Mouse (Mus musculus): ENCODE measurements around the gene Dpp8.
"Not testable (repeated sequence)": the region's sequence is repeated elsewhere in the genome, so short reads cannot be mapped to it uniquely, and the experiment has no call there.

The Dpp8 gene

DNA sequence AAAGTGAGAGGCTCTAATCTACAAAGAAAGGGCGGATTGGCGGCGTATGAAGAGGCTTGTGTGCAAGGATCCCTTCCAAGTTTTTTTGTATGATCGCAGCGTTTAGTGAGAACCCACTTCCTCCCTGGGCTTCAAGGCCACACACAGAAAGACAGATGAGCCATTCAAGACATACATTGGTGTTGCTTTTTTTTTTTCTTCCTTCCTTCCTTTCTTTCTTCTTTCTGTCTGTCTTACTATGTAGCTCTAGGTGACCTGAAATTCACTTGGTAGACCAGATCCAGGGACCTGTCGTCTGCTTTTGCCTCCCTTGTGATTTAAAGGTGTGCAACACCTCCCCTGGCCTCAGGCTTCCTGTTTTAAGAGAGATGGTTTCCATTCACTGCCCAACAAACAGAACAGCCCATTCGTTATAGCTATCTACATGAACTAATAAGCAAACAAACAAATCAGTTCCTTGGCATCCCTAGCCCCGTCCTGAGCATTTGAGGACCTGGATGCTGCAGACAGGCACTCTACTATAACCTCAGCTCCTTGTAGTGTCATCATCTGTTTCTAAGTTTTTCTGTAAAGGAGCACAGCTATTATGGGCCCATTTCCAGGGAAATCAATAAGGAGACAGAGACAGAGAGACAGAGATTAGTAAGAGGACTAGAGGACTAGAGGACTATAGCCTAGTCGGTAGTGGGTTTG, 10.2 kb upstream of the Dpp8 start:
- no peak for DNase-seq (ENCODE audit: low read depth)

DNA sequence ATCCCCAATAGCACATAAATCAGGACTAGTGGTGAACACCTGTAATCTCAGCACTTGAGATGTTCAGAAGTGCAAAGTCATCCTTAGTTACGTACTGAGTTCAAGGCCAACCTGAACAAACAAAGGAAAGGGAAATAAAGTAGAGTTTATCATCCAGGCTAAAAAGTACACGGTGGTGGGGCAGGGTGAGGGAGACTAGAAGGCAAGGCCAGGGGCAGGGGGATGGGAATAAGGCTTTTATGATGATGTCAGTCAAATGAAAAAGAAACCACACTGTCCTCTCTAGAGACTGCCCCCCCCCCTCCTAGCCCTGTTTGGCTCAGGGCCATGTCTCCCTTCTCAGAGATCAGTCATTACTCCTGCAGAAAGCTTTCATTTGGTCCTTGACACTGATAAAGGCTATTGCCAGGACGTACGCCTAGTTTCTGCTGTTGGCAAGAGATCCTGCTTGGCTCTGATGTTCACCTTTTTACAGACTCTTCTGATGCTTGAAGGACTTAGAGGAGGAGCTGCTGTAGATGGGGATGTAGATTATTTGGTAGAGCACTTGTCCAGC, 9.6 kb upstream of the Dpp8 start:
- peak; percentile 51 for DNase-seq (ENCODE audit: low read depth)

DNA sequence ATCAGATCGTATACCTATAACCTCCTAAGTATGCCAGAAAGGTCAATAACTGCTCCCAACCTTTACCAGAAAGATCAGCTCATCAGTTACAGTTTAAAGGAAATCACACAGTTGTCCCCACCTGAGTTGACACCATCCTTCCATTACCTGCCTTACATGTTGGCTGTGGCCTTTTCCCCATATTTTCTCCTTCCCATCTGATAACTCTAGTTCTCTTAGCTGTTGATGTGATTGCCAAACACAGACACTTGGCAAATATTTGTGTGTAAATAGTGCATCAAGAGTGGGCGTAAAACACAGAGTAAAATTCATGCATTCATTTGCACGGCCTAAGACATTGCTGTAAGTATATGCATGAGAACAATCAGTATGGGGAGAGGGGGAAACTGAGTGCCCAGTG, 8.8 kb upstream of the Dpp8 start:
- no peak for DNase-seq (ENCODE audit: low read depth)

DNA sequence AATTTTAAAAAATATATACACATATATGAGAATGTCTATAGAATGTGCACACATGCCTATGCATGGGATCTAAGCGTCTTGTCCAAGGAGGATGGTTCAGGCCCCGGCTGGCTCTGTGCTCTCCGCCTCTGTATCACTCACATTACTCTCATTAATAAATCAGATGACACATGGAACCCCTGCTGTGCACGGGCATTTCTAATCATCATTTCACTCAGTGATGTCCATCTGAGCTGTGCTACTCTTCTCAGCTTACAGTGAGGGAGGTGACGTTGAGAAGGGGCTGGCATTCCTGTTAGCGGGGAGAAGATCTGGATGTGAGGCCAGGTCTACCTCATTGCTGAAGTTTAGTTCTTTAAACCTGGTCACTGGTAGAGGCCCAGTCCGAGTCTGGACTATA, 5.0 kb upstream of the Dpp8 start:
- no peak for DNase-seq (ENCODE audit: low read depth)

DNA sequence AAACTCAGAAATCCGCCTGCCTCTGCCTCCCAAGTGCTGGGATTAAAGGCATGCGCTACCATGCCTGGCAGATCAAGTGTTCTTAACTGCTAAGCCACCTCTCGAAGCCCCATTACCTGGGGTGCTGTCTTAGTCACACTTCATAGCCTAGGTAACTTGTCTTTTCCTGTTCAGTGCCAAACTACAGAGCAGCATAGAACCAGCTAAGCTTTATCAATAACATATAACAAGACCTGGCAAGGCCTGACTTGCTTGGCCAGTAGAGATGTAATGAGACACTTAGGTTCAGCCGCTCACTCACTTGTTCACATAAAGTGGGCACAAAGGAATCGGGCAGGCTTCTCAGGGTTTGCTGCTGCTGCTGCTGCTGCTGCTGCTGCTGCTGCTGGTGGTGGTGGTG, 3.9 kb upstream of the Dpp8 start:
- no peak for DNase-seq (ENCODE audit: low read depth)

DNA sequence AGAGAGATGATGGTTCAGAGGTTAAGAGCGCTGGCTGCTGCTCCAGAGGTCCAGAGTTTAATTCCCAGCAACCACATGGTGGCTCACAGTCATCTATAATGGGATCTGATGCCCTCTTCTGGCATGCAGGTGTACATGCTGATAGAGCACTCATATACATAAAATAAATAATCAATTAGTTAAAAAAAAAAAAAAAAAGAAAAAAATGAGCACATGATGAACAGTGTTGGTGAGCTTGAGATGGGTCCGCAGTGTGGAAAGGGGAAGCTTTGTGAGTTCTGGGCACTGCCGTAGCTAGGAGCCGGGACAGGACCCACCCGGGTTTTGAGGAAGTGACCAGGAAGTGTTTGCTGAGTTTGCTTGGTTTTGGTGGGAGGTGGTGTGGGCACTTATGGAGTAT, 859 bp upstream of the Dpp8 start:
- not testable (repeated sequence) for DNase-seq (ENCODE audit: low read depth)

DNA sequence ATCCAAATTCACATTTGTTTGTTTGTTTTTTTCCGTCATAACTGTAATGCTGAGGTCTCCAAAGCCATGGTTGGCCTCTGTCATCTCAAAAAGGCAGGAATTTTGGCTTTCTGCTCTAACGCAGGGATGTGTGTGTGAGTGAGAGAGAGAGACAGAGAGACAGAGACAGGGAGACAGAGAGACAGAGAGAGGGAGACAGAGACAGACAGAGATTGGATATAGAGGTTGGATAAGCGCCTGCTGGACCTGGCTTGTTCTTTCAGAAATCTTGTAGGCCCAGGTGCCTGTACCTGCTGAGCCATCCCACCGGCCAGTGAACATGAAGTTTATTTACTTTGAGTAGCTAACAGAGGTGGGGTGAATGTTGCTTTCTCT, 333 bp upstream of the Dpp8 start:
- DNase-seq (ENCODE audit: low read depth): no peak

DNA sequence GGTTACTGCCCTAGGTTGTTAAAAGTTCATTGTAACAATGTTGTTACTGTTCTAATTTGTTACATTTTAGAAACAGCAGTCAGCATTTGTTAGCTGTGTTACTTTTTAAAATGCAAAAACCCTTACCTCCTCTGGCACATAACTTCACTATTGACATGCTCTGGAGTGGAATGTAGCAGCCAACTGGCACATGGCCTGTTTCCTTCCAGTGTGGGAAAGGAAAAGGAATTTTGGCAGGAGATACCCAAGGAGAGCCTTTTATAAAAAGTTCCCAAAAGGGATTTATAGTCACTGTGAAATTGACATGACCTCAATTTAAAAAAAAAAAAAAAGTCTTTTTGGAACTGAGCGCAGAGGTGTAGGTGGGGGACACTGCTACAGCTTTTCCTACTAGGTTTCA, 4.2 kb downstream of the Dpp8 start:
- DNase-seq (ENCODE audit: low read depth): peak; percentile 67

DNA sequence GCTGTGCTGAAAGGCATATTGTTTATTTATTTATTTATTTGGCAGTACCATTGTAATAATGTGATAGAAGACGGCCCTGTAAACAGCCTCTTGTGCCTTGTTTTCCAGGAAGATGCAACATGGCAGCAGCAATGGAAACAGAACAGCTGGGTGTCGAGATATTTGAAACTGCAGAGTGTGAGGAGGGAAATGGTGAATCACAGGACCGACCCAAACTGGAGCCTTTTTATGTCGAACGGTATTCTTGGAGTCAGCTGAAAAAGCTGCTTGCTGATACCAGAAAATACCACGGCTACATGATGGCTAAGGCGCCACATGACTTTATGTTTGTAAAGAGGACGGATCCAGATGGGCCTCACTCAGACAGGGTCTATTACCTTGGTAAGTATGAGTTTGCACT, 4.6 kb downstream of the Dpp8 start:
- DNase-seq (ENCODE audit: low read depth): no peak

DNA sequence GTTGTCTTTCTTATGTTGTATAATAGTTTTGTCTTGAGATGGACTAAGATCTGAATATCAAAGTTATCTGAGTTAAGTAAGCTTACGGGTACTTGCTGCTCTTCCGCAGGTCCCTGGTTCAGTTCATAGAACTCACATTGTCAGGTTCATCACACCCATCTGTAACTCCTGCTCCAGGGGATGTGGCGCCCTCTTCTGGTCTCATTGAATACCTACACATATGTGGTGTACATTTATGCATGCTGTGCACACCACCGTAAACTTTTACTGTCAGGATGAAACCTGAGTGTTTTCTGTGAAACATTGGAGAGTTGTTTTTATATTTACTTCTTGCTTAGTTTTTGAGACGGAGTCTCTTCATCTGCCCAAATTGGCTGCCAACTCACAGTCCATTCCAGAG, 9.2 kb downstream of the Dpp8 start:
- DNase-seq (ENCODE audit: low read depth): peak; percentile 21

DNA sequence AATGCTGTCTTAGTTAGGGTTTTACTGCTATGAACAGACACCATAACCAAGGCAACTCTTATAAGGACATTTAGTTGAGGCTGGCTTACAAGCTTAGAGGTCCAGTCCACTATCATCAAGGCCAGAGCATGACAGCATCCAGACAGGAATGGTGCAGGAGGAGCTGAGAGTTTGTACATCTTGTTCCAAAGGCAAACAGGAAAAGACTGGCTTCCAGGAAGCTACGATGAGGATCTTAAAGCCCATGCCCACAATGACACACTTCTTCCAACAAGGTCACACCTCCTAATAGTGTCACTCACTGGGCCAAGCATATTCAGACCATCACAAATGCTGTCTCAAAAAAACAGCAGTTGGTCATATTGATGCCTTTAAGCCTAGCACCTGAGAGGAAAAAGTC, 14.8 kb downstream of the Dpp8 start:
- DNase-seq (ENCODE audit: low read depth): no peak

DNA sequence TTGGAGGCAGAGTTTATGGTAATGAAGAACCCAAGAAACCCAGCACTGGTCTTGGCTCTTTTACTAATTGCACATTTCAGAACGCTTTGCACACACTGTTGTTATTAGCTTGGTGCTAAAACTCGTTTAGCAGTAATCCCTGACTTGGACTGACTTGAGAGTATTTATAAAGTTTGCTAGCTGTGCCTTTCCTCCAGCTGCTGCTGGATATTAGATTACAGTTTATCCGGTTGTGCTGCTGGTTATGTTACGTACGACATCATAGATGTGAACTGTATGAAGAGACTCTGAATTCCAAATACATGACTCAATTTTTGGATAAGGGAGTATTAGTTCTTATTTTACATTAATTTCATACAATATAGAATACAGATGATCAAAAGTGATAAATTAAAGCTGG, 17.2 kb downstream of the Dpp8 start:
- no peak for DNase-seq (ENCODE audit: low read depth)

DNA sequence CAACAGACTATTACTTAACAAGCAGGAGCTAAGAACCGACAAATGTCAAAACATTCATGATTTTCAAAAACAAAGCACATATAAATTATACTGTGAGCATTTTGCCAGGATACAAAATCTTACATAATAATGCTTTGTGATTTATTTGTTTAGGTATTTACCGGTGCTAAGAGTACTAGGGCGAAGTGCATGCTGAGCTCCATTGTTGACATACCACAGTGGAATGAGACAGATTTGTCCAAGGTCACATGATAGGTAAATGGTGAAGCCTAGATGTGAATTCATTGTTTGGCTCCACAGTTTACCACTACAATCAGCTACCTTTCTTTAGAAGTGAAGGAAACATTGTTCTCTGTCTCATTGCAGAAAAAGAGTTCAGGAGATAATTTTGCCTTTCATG, 18.8 kb downstream of the Dpp8 start:
- no peak for DNase-seq (ENCODE audit: low read depth)

DNA sequence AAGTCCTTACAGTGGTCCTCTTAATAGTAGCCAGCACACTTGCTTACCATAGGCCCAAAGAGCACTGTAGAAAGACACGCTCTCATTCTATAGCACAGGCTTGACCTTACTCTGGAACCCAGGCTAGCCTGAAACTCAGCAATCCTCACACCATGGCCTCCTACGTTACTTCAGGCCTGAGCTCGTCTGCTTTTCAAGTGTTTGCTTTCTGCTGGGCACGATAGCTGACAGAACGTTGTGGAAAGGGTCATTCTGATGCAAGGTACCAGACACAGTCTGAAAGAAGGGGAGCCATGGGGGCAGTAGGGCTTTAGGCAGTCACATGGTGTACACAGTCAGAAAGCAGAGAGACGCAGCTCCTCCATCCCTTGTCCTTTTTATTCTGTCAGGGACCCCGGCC, 32.0 kb downstream of the Dpp8 start:
- DNase-seq (ENCODE audit: low read depth): no peak

DNA sequence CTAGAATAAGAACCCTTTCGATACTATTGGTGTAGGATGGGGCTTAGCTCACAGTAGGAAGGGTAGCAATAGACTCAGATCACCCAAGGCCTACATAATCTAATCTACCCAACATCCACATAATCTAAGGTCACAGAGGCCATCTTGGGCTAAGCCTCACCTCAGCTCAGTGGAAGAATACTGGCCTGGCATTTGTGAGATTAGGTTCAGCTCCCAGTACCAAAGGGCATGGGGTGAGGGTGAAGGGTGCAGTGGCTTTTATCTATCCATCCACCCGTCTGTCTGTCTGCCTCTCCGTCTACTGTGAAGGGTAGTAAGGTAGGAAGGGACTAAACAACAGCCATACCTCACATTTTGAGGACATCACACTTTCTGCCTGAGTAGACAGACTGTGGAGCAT, 38.4 kb downstream of the Dpp8 start:
- DNase-seq (ENCODE audit: low read depth): no peak

DNA sequence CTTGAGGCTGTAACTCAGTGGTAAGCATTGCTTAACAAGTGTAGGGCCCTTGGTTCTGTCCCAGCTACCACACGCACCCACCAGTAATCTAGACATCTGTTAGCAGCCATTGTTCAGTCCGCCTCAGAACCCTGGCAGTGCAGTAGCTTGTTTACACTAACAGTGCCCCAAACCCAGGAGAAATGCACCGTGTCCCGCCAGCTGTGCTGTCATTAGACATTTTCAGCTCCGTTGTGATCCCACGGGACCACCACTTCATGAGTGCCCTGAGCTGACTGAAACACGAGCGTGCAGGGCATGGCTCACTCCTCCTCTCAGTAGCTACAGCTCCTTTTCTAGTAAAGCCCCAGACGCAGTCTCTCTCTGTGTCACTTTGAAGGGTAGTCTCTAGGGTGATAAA, 41.3 kb downstream of the Dpp8 start:
- DNase-seq (ENCODE audit: low read depth): no peak

DNA sequence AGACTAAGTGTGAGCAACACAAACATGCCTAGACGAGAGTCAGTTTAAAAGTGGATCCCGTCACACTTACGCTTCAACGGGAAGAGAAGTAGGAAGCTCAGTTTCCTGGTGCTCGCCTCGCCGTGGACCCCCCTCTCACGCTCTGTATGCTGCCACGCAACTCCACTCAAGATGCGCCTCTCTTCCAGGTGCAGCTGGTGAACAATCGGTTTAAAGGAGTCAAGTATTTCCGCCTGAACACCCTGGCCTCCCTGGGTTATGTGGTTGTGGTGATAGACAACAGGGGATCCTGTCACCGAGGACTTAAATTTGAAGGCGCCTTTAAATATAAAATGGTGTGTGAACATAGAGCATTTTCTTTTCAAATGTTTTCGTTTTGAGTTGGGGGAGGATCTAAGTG, 42.0 kb downstream of the Dpp8 start:
- DNase-seq (ENCODE audit: low read depth): no peak

DNA sequence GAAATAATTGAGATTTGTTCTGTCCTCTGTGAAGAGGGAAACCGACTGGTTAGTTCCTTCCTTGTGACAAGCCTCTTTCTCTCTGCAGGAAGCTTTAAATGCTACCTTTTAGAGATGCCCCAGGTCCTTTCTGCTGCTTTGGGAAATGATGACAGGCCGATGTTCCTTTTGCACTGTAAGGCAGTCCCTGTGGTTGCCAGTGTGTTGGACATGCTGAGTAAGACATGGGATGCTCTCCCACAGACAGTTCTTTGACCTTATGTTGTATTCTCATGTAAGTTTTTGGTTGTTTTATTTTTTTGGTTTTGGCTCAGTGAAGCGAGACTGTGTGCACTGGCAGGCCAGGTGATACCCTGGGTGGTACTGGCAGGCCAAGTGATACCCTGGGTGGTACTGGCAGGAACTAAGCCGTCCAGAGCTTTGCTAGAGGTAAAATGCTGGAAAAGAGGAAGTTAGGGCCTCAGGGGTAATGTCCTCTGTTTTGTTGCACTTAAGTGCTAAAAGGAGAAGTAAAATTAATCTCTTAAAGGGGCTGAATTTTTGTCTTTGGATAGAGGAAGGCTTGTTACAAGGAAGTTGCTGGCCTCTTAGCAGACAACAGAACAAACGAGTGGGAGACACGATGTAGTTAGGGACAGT, 42.8 kb downstream of the Dpp8 start:
- no peak for DNase-seq (ENCODE audit: low read depth)

DNA sequence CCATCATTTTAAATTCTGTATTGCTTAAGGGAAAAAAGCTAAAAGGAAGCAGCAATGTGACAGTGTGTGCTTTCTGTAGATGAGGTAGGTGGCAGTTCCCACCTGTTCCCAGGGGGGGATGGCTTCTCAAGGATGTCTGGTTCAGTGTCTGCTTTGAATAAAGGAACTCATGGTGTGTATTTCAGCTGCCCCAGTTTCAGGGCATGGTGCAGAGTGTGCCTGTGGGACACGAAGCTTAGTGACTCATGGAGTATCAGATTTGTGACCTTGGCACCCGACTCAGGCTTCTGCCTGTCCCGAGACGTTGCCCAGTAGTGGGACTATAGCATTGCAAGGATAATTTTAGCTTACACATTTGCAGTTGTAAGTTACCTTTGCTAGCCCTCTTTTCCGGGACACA, 45.3 kb downstream of the Dpp8 start:
- no peak for DNase-seq (ENCODE audit: low read depth)

DNA sequence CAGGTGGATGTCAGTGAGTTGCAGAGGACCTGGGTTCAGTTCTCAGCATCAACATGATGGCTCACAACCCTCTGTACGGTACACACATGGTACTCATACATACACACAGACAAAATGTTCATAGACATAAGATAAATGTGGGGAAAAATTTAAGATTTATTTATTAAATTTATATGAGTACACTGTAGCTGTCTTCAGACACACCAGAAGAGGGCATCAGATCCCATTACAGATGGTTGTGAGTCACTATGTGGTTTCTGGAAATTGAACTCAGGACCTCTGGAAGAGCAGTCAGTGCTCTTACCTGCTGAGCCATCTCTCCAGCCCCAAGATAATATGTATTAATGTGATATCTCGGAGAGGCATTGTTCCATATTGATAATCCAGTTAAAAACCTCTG, 47.9 kb downstream of the Dpp8 start:
- not testable (repeated sequence) for DNase-seq (ENCODE audit: low read depth)

DNA sequence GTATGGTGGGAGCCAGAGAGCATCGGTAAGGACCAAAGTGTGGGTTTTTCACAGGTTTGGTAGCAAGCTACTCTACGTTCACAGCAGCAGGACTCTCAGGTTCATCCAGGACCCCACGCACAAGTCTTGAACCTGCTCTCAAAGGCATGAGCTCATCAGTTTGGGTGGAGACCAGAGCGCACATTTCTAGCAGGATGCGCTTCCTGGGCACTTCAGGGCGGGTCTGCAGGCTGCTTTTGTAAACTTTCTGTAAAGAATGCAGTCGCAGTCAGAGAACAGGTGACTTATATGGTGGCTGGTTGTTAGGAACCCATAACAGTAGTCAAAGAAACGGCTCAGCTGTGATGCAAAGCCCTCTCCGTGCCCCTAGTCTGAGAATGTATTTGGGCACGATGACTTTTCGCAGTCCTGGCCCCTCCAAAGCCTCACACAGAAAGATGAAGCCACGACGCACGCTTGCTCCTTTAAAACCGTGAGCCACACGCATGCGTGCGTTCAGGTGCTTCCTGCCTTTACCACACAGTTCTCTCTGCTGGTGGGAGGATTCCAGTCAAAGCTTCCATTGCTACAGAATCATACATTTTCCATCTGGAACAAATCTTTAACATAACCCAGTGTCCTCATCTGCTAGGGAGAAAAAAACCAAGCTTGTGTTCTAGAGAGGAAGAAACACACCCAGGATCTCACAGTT, 51.0 kb downstream of the Dpp8 start:
- no peak for DNase-seq (ENCODE audit: low read depth)

DNA sequence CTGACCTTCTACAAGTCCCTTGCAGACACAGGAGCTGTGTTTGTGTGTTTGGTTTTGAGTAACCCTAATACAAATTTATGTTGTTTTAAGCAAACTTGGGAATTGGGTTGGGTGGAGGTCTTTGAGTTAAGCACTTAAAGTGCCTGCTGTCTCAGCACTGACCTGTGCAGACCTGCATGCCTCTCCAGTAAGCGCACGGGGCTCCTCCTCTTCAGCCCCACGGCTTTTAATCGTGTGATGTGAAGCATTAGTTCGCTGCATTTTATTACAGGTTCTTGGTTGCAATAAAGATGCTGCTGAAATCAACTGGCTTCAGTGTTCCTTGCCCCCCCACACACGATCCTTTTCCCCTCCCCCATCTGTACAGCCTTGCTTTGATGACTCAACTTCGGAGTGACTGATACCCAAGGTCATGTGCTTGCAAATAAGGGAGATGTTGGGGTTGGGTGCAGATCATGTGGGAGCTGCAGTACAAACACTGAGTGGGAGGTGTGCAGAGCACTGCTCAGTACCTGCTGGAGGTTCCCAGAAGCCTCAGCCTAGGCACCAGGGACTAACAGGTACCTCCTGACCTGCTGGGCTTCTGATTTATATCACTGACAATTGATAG, 52.1 kb downstream of the Dpp8 start:
- peak; percentile 28 for DNase-seq (ENCODE audit: low read depth)

DNA sequence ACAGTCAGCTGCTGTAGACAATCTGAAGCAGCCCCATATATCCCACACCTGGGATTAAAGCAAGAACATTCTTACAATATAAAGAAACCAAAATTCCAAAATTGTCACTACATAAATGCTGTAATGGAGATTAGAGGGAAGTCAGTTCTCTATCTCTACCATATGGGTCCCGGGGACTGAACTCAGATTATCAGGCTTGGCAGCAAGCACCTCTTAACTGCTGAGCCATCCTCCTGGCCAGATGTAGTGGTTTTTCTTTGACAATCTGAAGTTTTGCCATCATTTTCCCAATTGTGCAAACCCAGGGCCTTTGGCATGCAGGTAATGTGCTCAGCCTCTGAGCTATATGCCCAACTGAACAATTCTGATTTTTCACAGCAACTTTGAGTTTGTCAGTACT, 53.1 kb downstream of the Dpp8 start:
- DNase-seq (ENCODE audit: low read depth): no peak
